Mouse (Mus musculus) c-Kit-negative CD71-positive TER-119-positive erythroid progenitor cells, embryonic 14.5 days (primary cell): Measurements from ENCODE around the gene Rnase11.

Experiments
- DNase-seq: peaks from one replicate; pipeline ENCODE4 v3.0.0-alpha.2; 2013; ENCODE audit warnings: low read depth, low spot score

Rnase11 gene

DNA sequence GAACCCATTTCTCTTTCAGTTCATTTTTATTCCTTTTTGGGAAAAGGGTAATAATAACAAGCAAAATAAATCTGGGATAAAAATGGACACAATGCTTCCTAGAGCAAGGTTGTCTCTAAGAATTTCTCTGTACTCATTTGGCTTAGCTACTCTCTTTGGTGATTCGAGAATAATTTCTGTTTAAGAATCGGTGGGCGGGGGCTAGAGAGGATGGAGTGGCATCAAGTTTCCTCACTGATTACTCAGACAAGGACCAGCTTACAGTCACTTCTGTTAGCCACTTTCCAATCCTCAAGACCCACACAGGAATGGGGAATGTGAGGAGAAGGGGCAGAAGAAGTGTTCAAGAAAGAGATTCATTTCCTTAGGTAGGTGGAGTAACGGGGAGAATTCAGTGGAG, 41.2 kb downstream of the Rnase11 start:
- no peak for DNase-seq

DNA sequence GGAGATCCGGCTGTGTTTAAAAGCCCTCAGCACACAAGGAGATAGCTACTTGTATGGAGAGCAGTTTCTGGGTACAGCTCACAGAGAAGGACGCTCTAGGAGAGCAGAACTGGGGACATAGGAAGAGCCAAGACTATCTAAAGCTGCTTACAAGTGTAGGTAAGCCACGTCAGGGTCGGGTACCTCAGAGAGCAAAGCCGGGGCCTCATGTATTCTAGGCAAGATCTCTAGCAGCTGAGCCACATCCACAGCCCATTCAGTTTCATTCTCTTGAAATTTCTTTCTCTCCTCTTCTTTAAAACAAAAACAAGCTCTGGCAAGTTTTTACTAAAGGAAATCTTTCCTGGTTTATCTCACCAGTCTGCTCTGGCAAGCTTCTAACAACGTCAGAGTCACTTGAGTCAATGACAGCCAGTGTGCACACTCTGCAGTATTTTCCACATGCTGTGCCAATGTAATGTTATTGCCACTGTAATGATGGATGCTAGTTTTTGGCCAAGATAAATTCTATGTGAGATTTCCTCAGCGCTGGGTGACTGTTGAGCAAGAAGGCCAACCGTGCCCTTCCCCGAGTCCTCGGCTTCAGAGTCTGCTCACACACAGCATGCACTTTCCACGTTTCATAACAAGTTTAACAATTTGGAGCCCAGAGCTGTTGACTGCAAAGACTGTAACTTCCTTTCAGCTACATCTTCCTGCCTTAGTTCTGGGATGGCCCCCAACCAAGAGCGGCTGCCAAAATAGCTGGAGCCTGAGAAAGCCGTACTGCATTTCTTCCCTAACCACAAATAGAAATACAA, 41.8 kb downstream of the Rnase11 start:
- no peak for DNase-seq

DNA sequence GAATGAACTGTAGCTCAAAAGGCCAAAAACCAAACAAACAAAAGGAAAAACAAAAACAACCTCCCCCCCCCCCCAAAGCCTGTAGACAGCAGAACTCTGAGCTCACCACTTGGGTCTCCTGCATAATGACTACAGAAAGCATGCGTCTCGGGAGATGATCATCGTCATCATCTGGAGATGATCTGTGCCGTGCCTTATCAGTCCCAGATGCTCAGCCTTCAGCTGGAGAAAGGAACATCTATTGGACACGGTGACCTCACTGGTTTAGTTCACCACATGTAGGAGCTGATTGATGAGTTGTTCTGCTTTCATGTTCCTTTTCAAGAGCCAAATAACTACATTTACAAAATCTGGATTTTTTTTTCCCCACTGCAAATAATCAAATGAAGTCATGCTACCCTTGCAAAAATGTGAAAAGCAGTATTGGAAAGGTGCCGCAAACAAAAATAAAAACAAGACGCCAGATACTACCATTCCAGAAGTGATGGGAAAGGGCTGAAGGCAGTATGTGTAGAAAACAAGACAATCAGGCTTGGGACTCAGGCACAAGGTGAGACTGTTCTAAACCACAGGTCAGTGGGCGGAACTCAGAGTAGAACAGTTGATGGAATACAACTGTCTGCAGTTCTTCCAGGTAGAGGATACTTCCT, 42.7 kb downstream of the Rnase11 start, which contains the start of gene Rnase10:
Gene Rnase10, plus strand, starts transcription at position 600 of the 650 bp plus-strand sequence.
- no peak for DNase-seq
